Mouse (Mus musculus): ENCODE measurements at regions not wholly inside any gene's neighbourhood (a gene's known extent, or its start where the extent isn't known, plus 50 kb on each side); places are given as distances from the start of the nearest gene placed in this dataset.

DNA sequence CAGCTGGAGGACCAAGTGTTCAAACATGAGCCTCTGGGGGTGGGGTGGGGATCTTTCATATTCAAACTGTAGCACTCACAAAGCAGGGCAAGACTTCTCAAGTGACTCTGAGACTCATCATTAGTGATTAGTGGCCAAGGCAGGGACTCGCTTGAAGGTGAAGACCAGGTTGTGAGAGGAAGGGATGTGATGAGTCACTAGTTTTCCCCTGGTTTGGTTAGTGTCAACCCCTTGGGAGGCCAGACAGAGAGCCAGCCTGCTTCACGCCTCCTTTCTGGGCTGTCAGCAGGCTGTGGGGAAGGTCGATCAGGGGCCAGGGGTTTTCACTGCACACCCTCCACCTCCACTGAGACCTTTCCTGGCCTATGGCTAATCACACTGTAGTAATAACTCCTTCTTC is 65.2 kb downstream of the Slc30a10 start:
- intact Hi-C loops (cut with DNase I): no loop called here
- DNase-seq: no peak

DNA sequence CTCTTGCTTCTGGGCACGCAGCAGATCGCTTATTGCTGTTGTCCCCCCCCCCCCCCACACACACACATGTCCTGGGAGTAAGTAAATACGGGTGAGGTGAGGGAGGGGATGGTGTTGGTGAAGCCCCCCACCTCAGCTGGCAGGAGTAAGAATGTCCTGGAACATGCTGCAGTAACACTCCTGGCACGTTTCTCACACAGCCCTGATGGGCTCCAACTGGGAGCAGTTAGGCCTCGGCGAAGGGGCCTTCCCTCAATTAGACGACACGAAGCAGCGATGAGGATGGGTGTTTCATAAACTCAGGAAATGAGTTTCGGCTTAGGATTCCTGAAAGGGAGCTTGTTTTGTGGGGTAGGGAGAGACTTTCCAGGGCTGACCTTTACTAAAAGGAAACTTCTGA is 69.4 kb downstream of the Slc30a10 start:
- DNase-seq: no peak

DNA sequence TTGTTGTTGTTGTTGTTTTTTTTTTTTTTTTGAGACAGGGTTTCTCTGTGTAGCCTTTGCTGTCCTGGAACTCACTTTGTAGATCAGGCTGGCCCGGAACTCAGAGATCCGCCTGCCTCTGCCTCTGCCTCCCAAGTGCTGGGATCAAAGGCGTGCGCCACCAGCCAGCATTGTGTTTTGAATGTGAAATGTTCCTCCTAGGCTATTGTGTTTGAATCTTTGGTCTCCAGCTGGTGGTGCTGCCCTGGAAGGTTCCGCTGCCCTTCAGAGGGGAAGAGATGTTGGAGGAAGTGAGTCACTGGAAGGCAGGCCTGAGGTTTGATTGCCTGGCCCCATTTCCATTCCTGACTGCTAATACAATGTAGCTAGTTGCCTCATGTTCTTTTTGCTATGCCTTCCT is 78.8 kb downstream of the Slc30a10 start:
- no peak for DNase-seq
- intact Hi-C loops (cut with DNase I): no loop called here

More for the DNA sequence above, 69.4 kb downstream of the Slc30a10 start:
- intact Hi-C loops (cut with DNase I): no loop called here

DNA sequence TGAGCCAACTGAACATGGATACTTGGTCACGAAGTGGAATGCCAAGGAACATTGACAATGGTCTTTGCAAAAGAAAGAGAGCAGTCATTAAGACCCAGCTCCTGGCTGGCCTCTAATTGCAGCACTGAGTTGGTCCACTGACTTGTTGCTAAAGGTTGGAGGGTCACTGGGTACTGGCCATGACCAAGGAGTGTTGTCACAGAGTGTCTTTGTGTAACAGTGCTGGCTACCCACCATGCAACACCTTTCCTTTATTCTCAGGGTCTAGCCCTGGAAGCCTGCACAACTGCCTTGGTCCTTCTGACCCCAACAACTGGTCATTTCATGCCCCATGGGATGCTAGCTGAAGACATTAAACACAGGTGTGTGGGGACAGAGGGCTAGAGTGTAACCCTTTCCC is 79.5 kb downstream of the Slc30a10 start:
- no peak for DNase-seq
- intact Hi-C loops (cut with DNase I): no loop called here

DNA sequence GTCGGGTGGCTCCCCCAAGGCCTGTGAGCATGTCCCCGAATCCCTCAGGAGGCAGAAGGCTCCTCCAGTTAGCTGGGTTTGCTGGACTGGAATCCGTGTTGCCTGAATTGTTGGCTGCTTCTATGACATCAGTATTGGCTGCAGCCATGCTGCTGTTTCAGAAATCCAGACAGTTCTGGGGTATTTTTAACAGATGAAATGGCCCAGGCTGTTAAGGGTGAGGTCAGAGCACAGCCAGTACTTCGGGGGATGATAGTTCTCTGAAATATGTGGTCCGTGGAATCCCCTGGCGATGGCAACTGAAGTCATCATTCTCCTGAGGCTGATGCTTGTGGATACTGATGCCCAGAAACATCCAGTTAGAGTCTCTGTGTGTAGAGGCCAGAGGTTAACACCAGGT is 80.7 kb downstream of the Slc30a10 start:
- DNase-seq: peak; percentile 13 to 15
- intact Hi-C loops (cut with DNase I): no loop called here

DNA sequence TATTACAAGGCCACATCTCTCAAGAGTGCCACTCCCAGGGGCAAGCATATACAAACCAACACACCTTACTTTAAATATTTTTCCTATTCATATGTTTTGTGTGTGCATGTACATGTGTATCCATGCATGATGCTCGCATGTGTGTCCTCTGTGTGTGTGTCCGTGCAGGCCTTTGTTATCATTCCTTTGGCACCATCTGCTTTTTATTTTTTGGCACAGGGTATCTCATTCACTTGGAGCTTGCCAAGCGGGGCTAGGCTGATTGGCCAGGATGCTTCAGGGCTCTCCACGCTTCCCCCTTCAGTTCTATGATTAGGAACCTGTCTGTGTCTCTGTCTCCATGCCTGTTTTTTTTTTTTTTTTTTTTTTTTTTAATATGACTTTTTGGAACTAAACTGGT is 82.6 kb downstream of the Slc30a10 start:
- no peak for DNase-seq
- intact Hi-C loops (cut with DNase I): no loop called here

DNA sequence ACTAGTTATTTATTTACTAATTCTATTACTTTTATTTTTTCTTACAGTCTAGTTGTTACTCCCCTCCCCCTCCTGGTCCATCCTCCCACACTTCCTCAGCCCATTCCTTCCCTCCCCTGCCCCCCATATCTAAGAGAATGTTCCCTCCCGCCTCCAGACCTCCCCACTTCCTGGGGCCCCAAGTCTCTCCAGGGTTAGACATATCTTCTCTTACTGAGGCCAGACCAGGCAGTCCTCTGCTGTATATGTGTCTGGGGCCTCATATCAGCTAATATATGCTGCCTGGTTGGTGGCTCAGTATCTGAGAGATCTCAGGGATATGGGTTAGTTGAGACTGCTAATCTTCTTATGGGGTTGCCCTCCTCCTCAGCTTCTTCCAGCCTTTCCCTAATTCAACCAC is 84.8 kb downstream of the Slc30a10 start:
- intact Hi-C loops (cut with DNase I): no loop called here

DNA sequence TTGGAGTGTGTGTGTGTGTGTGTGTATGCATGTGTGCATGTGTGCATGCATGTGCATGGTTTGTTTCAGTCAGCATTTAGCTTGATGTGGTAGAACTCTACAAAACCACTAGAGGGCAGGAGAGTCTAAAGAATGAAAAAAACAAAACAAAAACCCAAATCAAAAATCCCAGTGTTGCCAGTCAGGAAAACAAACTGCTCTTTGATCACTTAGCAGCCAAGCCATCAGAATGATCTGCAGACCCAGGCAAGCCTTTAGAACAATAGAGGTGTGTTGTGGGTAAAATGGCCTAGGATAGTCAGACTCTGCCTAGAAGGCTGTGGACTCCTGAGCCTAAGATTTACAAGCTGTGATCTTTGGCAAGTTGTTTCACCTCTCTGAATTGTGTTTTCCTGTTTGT is 91.7 kb downstream of the Slc30a10 start:
- intact Hi-C loops (cut with DNase I): loop anchor here (1.0 to 5.0 kb wide), 2 partner anchors 136 to 1176 kb away; no protein-coding TSS in a partner anchor
- no peak for DNase-seq

More for the DNA sequence above, 84.8 kb downstream of the Slc30a10 start:
- DNase-seq: no peak

DNA sequence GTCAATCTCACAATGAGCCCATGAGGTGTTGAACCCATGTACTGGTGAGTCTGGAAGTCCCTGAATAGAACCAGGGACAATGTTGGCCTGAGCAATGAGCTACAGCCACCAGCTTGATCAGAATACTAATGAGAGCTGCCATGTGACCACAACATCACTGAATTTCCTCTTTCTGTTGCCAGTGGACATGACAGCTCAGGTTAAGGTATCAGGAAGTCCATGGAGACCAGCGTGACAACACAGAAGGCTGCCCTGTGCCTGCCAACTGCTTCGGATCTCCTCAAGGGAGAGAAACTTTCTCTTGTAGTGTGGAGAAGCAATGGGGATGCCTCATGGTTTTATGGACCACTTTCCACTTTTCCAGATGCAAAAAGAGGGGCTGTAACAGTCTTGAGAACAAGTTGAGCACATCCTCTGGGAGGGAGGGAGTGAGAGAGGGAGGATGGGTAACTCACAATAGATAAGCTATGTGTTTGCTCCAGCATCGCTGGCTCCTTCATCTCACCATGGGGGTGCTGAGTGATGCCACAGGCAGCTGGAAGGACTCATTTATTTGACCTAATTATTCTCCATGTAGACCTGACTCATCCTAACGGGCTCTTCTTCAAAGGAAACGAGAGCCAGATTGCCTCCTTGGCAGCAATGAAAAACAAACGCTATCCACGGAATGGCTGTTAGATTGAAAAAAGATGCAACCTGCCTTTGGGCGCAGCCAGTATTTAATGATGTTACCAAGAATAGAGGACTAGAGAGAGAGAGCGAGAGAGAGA is 118.3 kb downstream of the Slc30a10 start:
- intact Hi-C loops (cut with DNase I): no loop called here
- DNase-seq: peak in 1 of 2 experiments; percentile 2

DNA sequence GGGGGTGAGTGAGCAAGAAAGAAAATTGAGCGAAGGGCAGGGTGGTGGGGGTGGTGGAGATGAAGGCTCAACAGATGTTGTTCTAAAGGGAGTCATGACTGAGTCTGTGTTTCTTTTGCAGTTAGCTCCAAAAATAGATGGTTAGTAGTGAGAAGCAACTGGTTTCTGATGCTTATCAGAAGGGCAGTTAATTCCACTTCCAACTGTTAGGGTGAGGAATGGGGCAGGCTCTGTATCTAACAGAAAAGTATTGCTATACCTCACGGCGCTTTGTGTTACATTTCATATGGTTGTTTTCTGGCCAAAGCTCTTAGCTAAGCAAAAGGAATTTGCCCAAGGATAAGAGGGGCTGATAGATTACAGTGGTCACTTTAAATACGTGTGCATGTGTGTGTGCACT is 120.3 kb downstream of the Slc30a10 start:
- intact Hi-C loops (cut with DNase I): no loop called here
- no peak for DNase-seq

DNA sequence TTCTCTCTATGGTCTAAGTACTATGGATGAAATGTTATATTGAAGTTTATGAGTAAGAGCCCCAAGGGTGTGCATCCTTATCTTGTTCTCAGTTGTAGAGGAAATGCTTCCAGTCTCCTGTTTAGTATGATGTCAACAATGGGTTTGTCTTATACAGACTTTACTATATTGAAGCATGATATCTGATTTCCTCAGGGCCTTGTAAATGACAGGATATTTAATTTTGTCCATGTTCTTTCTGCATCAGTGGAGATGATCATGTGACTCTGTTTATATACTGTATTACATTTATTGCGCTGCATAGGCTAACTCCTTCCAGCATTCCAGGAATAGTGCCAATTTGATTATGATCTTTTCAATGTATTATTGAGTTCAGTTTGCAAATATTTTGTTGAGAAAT is 125.2 kb downstream of the Slc30a10 start:
- no peak for DNase-seq
- intact Hi-C loops (cut with DNase I): no loop called here

DNA sequence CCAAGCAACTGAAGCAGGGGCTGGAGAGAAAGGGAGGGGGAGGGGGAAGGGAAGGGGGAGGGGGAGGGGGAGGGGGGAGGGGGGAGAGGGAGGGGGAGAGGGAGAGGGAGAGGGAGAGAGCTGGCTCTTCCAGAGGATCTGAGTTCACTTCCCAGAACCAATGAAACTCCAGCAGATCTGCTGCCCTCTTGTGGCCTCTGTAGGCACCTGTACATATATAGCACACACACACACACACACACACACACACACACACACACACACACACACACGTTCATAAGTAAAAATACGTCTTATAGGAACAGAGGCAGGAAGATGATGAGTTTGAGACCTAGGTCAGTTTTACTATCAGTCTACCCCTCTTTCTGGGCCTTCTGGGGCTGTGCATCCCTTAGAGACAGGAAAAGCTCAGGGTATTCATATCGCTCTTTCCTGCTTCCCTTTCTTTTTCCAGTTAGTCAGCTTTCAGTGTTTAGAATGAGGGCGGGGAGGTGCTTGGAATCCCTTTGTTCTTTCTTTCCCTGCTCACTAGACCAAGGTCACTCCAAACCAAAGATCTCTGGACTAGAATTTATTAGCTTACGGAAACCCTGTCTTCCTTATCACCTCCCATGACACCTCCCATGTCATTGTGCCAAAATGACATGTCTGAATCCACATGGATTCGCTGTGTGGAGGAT is 130.7 kb downstream of the Slc30a10 start:
- intact Hi-C loops (cut with DNase I): no loop called here
- no peak for DNase-seq

DNA sequence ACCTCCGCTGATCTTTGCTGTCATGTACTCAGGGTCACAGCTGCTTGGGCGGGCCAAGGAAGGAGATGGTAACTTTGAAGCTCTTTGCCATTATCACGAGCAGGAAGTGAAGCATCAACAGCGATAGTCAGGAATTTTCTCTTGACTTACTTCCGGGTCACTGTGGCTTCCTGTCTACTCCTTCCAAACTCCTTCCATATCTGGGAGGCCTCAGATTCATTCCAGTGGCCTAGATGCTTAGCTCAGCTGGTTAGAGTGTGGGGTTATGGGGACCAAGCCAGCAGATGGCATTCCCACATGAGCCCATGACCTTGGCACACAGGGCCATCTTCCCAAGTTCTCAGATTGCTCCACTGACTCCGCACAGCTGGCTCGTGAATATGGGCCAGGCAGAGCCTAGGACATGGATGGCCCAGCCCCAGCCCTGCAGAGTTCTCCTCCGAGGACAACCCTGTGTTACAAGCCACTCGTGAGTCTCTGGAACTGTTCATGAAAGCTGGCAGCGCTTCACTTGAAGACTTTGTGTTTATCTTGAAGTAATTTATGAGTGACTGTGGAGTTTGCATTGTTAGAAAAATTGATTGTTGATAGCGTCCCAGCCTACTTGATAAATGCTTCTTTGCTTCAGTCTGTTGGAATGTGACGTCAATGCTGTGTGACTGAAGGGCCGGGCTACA is 133.2 kb downstream of the Slc30a10 start:
- DNase-seq: no peak
- intact Hi-C loops (cut with DNase I): no loop called here

DNA sequence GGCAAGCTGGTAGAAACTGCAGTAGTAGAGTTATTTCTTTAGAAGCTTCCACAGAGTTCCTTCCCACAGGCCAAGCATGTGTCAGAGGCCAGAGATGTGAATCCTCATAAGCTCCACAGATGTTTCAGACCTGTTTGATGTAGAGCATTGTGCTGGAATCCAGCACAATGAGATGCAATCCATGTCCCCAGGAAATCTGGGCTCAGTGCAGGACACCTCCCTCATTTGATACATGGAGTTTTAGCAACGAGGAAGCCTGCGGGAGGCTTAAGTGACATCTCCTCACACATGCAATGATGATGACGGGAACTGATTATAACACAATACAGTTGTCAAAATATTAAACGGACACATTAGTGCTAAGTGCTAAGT is 133.7 kb downstream of the Slc30a10 start:
- DNase-seq: no peak
- intact Hi-C loops (cut with DNase I): no loop called here

DNA sequence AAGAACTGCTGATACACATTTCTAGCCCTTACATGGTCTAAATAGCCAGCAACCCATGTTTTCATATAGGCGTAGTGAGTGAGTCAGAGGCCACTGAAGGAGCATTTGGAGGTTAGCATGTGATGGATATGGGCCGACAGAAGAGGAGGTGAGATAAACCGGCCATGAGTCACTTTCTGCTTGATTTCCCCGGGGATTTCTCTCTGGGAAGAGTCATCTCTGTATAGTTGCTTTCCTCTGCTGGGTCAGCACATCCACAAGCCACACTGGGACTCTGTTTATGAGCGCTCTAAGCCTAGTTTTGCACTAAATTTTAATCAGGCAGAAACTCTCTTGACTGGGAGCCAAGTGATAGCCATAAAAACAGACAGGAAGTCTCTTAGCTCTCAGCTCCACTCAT is 142.2 kb downstream of the Slc30a10 start:
- no peak for DNase-seq
- intact Hi-C loops (cut with DNase I): no loop called here

DNA sequence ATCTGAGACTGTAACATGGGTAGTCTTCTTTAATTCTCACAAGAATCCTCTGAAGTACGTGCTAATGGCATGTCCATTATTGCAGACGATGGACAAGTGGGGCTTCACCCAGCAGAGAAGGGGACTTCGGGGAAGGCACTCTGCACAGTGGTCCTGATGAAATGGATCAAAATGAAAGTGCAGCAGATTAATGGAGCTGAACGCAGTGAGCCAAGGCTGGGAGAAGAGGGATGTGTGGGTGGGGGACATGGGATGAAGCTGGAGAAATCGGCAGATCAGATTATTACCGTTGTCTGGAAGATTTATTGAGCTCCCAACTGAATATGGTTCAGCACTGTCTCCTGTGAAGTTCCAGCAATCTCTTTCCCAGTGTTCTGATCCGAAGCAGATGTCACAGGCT is 143.9 kb downstream of the Slc30a10 start:
- intact Hi-C loops (cut with DNase I): no loop called here
- DNase-seq: no peak

DNA sequence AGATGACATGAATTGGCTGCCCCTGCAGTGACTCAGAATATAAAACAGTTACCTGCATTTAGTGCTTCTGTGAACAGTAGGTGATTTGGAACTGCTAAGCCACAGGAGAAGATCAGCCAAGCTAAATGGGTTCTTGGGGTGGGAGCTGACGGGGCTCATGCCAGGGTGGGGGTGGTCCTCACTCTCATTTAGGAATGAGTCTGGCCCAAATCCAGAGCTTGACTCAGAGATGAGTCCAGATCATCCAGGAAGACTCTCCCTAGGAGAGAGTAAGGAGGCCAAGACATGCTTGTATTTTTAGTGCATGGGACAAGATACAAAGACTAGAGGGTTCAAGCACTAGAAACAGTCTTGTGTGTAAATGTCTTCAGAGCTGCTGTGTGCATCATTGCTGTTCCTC is 146.5 kb downstream of the Slc30a10 start:
- intact Hi-C loops (cut with DNase I): no loop called here
- no peak for DNase-seq

DNA sequence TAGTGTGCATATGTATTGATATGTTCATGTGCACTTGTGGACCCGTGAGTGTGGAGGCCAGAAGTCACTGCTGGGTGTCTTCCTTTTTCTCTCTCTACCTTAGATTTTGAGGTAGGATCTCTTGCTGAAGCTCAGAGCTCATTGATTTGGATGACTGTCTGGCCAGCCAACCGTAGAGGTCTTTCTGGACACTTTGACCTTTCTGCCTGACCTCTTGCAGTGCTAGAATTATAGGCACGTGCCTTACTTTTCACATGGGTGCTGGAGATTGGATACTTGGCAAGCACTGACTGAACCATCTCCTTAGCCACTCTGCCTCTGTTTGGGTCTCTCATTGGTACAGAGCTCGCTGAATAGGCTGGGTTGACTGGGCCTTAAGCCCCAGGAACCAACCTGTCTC is 151.3 kb downstream of the Slc30a10 start:
- intact Hi-C loops (cut with DNase I): no loop called here
- DNase-seq: no peak

DNA sequence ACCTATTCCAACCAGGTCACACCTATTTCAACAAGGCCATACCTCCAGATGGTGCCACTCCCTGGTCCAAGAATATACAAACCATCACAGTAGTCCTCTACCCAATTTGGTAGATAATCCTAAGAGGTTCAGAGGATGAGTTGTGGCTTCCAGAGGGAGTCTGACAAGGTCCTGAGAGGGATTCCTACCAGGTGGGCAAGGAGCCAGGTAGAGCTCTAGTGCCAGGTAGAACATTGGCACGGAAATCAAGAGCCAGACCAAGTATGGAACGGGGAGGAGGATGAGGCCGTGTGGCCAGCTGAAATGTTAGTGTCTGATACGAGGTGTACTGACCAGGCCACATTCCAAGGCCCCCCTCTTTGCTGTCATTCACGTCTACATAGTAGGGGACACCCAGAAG is 153.0 kb downstream of the Slc30a10 start:
- intact Hi-C loops (cut with DNase I): no loop called here
- no peak for DNase-seq

DNA sequence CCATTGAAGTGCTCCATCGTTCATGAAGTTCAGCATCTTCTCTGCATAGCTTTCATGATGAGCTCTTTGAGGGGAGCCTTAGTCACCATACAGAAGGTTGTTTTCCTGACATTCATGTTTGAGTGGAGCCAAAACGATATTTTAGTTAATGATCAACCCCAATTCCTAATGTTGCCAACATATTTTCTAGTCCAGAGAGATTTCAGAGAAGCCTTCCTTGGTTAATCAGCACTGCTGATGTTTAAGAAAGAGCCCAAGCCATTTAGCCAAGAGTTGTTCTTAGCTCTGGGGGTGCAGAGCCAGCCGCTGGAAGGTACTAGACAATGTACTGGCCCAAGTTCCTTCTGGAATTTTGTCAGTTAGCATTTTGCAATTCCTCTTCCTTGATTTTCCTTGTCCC is 153.8 kb downstream of the Slc30a10 start:
- intact Hi-C loops (cut with DNase I): no loop called here
- no peak for DNase-seq

DNA sequence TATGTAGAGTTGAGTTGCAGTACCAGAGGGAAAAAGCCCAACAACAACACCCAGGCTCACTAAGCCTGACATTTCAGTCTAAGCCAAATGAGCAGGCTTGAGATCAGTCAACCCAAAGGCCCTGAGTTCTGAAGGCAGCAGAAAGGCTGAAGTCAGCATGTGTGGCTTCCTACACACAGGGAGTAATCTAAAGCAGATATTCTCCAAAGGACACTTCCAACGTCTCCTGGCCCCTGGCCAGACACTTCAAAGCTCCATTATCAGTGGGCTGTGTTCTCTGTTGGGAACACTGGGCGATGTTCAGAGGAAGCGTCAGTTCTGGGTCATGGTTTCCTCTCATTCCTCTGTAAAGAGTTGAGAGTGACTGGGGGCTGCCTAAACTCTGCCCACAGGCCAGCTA is 155.9 kb downstream of the Slc30a10 start:
- intact Hi-C loops (cut with DNase I): no loop called here
- peak in 1 of 2 experiments; percentile 3 for DNase-seq
